Mouse (Mus musculus) brown adipose tissue, adult 24 weeks (tissue): ENCODE measurements around the gene Cd160. TPM values are rescaled to one million over a fixed set of nuclear protein-coding genes. Genes with fewer than 3 reads are reported as not detected.

Experiments
- H3K27ac ChIP-seq: fragments of 200-500 bp; replicated peaks from 2 replicates; pipeline ENCODE4 v1.5.1; 2012; ENCODE audit warnings: low read depth, mild to moderate bottlenecking, low read length
- H3K4me1 ChIP-seq: fragments of 200-500 bp; 2 replicates; pipeline ENCODE4 v1.6.1; 2012; ENCODE audit warnings: low read length, mixed read lengths; ENCODE audit not compliant: control insufficient read depth, insufficient read depth, insufficient read length
- H3K4me3 ChIP-seq: fragments of 200-500 bp; 2 replicates; pipeline ENCODE4 v1.5.1; 2012; ENCODE audit warnings: low read depth, mild to moderate bottlenecking, low read length, moderate library complexity; ENCODE audit not compliant: insufficient read depth
- polyA plus RNA-seq: library from polyadenylated mRNA; stranded (reverse); fragments of >200 nt; gene quantifications from 2 replicates; pipeline ENCODE4 v1.2.4, GENCODE M21; 2012; ENCODE audit not compliant: missing spikeins, insufficient read depth, insufficient read length

The Cd160 gene
- polyA plus RNA-seq, 1 experiment, result not detected

DNA sequence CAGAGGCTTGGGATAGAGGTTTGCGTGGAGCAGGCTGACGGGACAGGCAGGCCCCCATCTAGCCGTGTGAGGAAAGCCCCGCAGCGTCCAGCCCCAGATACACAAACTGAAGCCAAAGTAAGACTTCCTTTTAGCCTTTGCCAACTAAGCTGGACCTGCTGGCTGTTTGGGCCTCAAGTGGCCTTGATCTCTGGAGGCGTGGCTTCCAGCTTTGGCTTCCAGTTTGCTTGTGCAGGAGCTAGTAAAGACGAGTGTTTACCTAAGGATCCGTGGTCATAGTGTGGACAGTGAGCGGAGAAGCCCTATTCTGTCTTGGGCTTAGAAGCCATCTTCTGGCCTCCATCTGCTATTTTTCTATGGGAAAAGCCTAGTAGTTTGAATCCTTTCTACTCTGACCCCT is 16.7 kb upstream of the Cd160 start:
- H3K4me3 ChIP-seq, result no peak overlapping the region
- no peak overlapping the region for H3K27ac ChIP-seq
- H3K4me1 ChIP-seq, result no peaks in the 10 kb centered on the region

GRCm38 (mm10) chr3:96845191-96845590 is 16.0 kb upstream of the Cd160 start:
- H3K4me3 ChIP-seq, result no peak overlapping the region
- H3K27ac ChIP-seq, result no peak overlapping the region
- no peaks in the 10 kb centered on the region for H3K4me1 ChIP-seq

- H3K4me1 ChIP-seq, result peaks cover 3% of the 10 kb centered on the region; the same call in 1 of the 2 replicates
- no peak overlapping the region for H3K27ac ChIP-seq
Measured at GRCm38 (mm10) chr3:96838996-96839645, 10.0 kb upstream of the Cd160 start.

DNA sequence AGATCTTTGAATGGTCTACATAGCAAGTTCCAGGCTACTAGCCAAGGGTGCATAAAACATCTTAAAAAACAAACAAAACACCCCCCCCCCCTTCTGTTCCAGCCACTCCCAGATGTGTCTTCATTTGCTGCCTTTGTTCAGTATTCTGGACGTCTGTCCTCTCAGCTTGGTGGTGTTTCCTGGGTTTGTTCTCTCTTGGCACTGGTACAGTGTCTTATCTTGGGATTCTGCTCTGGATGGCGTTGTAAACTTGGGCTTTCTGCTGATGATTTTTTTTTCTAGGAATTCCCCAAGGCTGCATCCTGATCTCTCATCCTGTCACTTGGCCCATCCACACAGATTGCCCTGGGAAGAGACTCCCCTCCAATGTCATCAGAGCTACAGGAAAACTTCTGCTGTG is 7.3 kb upstream of the Cd160 start:
- Histone ChIP-seq H3K4me1 (peaks cover 3% of the 10 kb centered on the region; the same call in 1 of the 2 replicates), H3K27ac (no peak overlapping the region), H3K4me3 (no peak overlapping the region)

More at GRCm38 (mm10) chr3:96838996-96839645, 10.0 kb upstream of the Cd160 start:
- no peak overlapping the region for H3K4me3 ChIP-seq

DNA sequence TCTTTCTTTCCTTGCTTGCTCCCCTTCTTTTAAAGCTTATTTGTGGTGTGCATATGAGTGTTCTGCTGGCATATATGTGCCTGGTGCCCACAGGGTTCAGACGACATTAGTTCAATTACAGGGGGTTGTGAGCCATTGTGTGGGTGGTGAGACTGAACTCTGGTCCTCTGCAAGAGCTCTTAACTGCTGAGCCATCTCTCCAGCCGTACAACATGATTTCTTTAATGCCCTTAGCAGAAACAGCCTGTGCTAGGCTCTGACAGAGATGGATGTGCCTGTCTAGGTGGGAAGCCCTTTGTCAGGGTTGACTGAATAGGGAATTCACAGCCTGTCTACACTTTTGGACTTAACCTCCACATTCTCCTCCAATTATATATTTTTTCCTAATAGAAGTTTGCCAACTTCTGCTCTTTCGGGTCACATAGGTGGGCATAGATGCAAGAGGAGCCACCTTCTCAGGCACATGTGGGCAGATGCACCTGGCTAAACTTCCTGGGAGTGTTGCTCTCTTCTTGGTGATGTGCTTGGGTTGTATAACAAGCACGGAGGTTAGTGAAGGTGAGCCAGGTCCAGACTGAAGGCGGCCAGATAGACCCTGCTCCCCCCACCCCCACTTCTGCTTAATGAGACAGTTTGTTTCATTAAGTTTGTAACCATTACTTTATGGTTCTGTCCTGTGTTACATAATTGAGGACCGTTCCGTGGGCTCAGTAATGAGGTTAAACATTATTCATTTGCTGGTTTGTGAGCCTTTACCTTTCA is 5.6 kb upstream of the Cd160 start:
- Histone ChIP-seq H3K27ac (no peak overlapping the region), H3K4me3 (no peak overlapping the region), H3K4me1 (peaks cover 3% of the 10 kb centered on the region; the same call in 1 of the 2 replicates)

DNA sequence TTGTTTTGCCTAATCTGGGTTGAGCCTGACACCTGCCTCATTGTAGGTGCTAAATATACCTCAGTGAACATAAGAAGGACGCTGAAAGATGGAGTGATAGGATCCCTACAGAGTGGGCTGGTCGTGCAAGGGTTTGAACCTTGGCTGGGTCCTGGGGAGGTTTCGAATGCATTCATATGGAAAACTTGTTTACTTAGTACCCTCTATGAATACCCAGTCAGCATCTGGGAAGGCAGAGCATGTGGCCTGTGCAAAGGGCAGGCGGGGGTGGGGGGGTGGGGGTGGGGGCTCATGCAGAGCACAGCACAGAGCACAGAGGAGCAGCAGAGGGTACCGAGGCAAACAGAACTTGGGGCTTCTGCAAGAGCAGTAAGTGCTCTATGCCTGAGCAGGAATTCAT is 3.8 kb upstream of the Cd160 start:
- Histone ChIP-seq H3K4me3 (no peak overlapping the region), H3K27ac (no peak overlapping the region), H3K4me1 (peaks cover 3% of the 10 kb centered on the region; the same call in 1 of the 2 replicates)

DNA sequence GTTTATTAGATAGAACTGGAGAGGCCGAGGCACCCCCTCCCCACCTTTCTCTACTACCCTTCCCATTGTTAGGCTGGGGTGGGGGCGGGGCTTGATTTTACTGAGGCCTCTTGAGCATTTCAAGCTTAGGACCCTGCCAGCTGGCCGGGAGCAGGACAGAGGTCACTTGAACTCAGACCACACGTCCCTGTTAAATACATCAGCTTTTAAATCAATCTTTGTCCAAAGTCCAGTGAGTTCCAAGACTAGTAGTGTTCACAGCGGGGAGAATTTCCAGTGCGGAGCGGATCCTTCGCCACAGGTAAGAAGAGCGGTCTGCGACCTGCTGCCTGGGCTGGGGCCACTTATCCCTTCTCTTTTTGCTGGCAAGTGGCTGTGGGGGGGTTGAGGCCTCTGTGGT is 705 bp upstream of the Cd160 start:
- Histone ChIP-seq H3K27ac (no peak overlapping the region), H3K4me1 (no peaks in the 10 kb centered on the region), H3K4me3 (no peak overlapping the region)

DNA sequence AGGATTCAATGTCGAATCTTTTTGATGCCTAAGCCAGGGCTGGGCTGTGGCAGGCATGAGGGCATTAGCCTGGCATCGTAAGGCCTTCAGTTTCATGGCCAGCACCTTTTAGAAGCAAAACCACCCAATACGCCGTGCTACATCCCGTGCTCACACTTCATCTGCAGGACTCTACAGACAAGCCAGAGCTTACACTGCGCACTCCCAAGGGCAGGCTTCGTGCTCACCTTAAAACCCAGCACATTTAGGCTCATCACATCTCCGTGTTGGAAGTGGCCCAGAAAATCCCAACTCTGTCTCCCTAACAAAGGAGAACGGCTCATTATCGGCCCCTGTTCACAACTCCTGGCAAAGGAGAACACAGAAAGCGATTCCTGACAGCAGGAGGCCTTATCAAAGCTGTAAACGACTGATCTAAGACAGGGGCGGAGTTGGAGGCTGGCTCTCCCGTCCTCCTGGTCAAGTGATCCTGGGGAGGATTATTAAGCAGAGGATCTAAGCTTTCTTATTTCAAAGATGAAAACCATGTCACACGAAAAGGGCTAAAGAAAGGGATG is 765 bp downstream of the Cd160 start:
- no peak overlapping the region for H3K27ac ChIP-seq
- H3K4me3 ChIP-seq, result no peak overlapping the region
- H3K4me1 ChIP-seq, result no peaks in the 10 kb centered on the region

GRCm38 (mm10) chr3:96825261-96825660 is 3.9 kb downstream of the Cd160 start:
- Histone ChIP-seq H3K4me1 (no peaks in the 10 kb centered on the region), H3K27ac (no peak overlapping the region), H3K4me3 (no peak overlapping the region)

DNA sequence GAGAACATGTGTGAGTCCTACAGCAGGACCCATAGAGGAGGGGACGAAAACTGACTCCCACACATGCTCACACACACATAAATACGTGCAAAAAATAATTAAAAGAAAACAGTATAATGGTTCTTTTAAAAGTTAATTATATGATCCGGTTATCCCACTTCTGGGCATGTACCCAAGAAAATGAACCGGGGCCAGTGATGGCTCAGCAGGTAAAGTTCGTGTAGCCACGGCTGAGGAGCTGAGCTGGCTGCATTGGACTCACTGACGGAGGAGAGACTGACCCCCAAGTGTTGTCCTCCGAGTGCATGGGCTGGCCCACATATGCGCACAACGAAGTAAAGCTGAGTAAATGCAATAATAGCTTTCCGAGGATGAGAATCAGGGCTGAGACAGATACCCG is 4.5 kb downstream of the Cd160 start:
- H3K4me1 ChIP-seq, result no peaks in the 10 kb centered on the region
- H3K27ac ChIP-seq, result no peak overlapping the region
- H3K4me3 ChIP-seq, result no peak overlapping the region

DNA sequence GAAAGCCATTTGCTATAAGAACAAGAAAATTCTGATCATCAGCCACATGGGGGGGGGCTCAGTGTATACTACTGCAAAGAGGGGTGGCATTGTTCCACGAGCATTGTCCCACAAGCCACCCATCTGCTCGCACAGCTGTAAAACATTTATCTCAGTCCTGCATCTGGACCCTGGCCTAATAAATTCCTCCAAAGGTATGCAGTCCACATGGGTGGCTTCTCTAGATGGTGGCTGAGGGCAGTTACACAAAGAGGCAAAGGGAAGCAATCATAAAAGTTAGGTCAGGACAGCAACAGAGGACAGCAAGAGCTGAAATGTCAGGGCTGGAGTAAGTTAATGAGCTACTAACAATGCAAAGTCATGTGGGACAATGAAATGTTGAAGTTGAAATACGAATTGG is 5.5 kb downstream of the Cd160 start:
- no peaks in the 10 kb centered on the region for H3K4me1 ChIP-seq
- H3K4me3 ChIP-seq, result no peak overlapping the region
- H3K27ac ChIP-seq, result no peak overlapping the region

DNA sequence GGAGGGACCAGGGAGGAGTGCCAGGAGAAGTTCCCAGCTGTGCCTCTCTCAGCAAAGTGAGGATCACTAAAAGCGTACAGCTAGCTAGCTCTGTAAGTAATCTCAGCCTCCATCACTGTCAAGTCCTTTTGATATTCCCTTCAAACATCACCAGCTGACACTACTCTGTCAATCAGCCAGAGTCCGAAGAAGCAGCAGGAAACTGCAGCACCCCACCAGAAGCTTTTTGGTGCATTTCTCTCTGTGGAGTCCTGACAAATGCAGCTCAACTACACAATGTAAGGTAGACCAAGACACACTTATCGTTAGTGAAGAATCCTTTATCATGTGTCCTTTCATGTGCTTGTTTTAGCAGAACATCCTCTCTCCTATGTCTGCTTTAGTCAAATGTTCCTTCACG is 7.6 kb downstream of the Cd160 start:
- Histone ChIP-seq H3K4me3 (no peak overlapping the region), H3K4me1 (no peaks in the 10 kb centered on the region), H3K27ac (no peak overlapping the region)

DNA sequence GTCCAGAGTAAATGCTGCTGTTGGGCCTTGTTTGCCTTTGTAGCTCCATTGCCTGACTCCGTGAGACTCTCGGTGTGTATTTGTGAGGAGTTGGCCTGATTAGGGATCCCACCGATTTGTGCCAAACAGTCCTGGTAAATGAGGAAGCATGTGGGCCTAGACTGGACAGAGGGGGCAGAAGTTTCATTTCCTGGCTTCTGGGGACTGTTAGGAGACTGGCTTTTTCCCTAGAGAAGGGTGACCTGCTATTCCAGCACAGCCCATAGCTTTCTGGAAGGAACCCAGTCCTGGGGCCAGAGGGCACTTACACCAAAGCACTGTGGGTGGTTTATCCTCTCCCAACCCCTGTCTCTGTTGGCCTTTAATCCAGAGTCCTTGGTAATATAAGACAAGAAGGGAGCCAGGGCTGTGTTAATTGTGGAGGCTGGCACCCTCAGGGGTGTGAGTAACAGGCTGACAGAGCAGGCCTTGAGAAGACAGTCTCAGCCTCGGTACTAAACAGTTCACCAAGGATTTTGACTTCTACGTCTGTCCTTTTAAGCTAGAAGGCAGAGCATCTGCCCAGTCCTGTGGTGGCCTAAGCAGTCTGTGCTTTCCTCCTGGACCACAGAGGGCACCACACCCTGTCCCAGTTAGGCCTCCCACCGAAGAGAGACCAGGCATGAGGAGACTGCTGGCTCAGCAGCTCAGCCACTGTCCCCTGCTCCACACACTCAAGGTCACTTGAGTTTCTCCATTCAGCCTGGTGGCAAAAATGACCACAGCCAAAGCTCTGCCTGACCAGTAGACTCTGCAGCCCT is 8.8 kb downstream of the Cd160 start:
- Histone ChIP-seq H3K4me3 (no peak overlapping the region), H3K27ac (no peak overlapping the region)

GRCm38 (mm10) chr3:96814342-96814741 is 14.8 kb downstream of the Cd160 start:
- Histone ChIP-seq H3K4me3 (no peak overlapping the region), H3K27ac (no peak overlapping the region), H3K4me1 (no peaks in the 10 kb centered on the region)

More for the DNA sequence above, 8.8 kb downstream of the Cd160 start:
- no peaks in the 10 kb centered on the region for H3K4me1 ChIP-seq

DNA sequence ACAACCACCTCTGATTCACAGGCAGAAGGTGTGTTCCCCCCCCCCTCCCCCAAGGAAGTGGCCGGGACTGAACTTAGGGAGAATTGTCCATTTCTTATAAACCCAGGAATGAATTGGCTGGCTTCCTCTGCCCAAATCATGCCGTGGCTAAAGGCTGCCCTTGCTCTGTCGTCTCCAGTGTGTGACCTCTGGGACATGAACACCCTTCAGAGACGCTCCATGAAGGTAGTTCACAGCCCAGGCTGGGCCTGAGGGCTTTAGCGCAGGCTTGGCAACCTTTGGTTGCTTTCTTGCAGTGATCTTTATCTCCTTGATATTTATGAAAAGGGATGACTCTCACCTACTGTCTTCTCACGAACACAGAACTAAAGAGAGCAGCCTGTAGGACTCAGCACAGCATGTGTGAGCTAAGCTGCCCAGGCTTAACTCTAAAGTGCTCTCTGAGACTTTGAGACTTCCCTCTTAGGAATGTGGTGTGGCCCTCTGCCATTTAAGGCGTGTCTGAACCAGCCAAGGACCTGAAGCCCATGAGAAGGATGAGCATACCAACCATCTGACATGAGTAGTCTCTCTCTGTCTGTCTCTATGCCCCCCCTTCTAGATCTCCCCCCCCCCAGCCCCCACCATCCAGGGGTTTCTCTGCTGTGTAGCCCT is 15.4 kb downstream of the Cd160 start:
- Histone ChIP-seq H3K27ac (no peak overlapping the region), H3K4me1 (no peaks in the 10 kb centered on the region), H3K4me3 (no peak overlapping the region)
